Mouse (Mus musculus) CD8-positive naive resting alpha-beta T cell, adult 2 months (primary cell): ENCODE measurements around the gene Klhl29.

Source experiments
- DNase-seq, 2 experiments: peaks; one replicate each; pipeline ENCODE4 v3.0.0; 2022; ENCODE audit warnings: low read depth in 2 of 2, low spot score in 2 of 2

Gene Klhl29

GRCm38 (mm10) chr12:5303100-5303499 is 72.4 kb downstream of the Klhl29 start:
- DNase-seq = no peak

GRCm38 (mm10) chr12:5301841-5302240 is 73.6 kb downstream of the Klhl29 start:
- no peak for DNase-seq

GRCm38 (mm10) chr12:5296422-5296821 is 79.1 kb downstream of the Klhl29 start:
- DNase-seq = no peak

- no peak for DNase-seq
These were observed 83.2 kb downstream of the Klhl29 start for GRCm38 (mm10) chr12:5292316-5292715.

- no peak for DNase-seq
These were observed 89.9 kb downstream of the Klhl29 start for GRCm38 (mm10) chr12:5285579-5285978.

- DNase-seq = no peak
These were observed 90.5 kb downstream of the Klhl29 start for GRCm38 (mm10) chr12:5284961-5285360.

GRCm38 (mm10) chr12:5283654-5284053 is 91.8 kb downstream of the Klhl29 start:
- DNase-seq = no peak

- DNase-seq = no peak
These were observed 92.9 kb downstream of the Klhl29 start for GRCm38 (mm10) chr12:5282611-5283010.

GRCm38 (mm10) chr12:5279873-5280272 is 95.6 kb downstream of the Klhl29 start:
- DNase-seq = no peak

GRCm38 (mm10) chr12:5277028-5277427 is 98.5 kb downstream of the Klhl29 start:
- DNase-seq = no peak

- DNase-seq = no peak
These were observed 100.0 kb downstream of the Klhl29 start for GRCm38 (mm10) chr12:5275507-5275936.

- no peak for DNase-seq
These were observed 101.0 kb downstream of the Klhl29 start for GRCm38 (mm10) chr12:5274519-5274944.

GRCm38 (mm10) chr12:5273316-5274047 is 102.0 kb downstream of the Klhl29 start:
- no peak for DNase-seq

GRCm38 (mm10) chr12:5270527-5270926 is 105.0 kb downstream of the Klhl29 start:
- DNase-seq = no peak

GRCm38 (mm10) chr12:5269936-5270335 is 105.5 kb downstream of the Klhl29 start:
- no peak for DNase-seq

GRCm38 (mm10) chr12:5269061-5269460 is 106.4 kb downstream of the Klhl29 start:
- DNase-seq = no peak

GRCm38 (mm10) chr12:5268188-5268612 is 107.3 kb downstream of the Klhl29 start:
- DNase-seq = no peak

- DNase-seq = no peak
These were observed 108.0 kb downstream of the Klhl29 start for GRCm38 (mm10) chr12:5267271-5268187.

- no peak for DNase-seq
These were observed 108.7 kb downstream of the Klhl29 start for GRCm38 (mm10) chr12:5266773-5267172.

- DNase-seq = no peak
These were observed 114.0 kb downstream of the Klhl29 start for GRCm38 (mm10) chr12:5261476-5261875.

- no peak for DNase-seq
These were observed 116.7 kb downstream of the Klhl29 start for GRCm38 (mm10) chr12:5258779-5259178.

- no peak for DNase-seq
These were observed 118.3 kb downstream of the Klhl29 start for GRCm38 (mm10) chr12:5257174-5257573.
